Mouse (Mus musculus) kidney, adult 2 months (tissue): ENCODE data around the gene Get4. TPM values are rescaled to one million over a fixed set of nuclear protein-coding genes. Genes with fewer than 3 reads are reported as not detected.
A peak's percentile ranks its signal among the peaks of the same experiment; 100 is the strongest.

Experiments used
- DNase-seq: peaks from one replicate; pipeline ENCODE4 v3.0.0; 2021
- H3K27ac ChIP-seq: fragments of 200-500 bp; 2 replicates; pipeline ENCODE4 v1.5.1; 2012; ENCODE audit warnings: low read depth, low read length, control low read depth, inconsistent platforms; ENCODE audit not compliant: insufficient read depth
- H3K27me3 ChIP-seq: fragments of 200-500 bp; replicated peaks from 2 replicates; pipeline ENCODE4 v1.6.1; 2012; ENCODE audit warnings: mild to moderate bottlenecking, moderate library complexity, low read length, inconsistent platforms; ENCODE audit not compliant: control insufficient read depth, insufficient read depth
- H3K36me3 ChIP-seq: fragments of 200-500 bp; 2 replicates; pipeline ENCODE4 v1.6.1; 2012; ENCODE audit warnings: mild to moderate bottlenecking, moderate library complexity, low read length, inconsistent platforms; ENCODE audit not compliant: control insufficient read depth, insufficient read depth
- H3K4me1 ChIP-seq: fragments of 200-500 bp; 2 replicates; pipeline ENCODE4 v1.6.1; 2011; ENCODE audit warnings: low read length; ENCODE audit not compliant: control insufficient read depth, insufficient read depth
- H3K4me3 ChIP-seq: fragments of 200-500 bp; 2 replicates; pipeline ENCODE4 v1.5.1; 2011; ENCODE audit warnings: mild to moderate bottlenecking, low read depth, low read length, control low read depth; ENCODE audit not compliant: insufficient read depth
- CTCF ChIP-seq: fragments of 200-500 bp; conservative IDR thresholded peaks from 2 replicates; pipeline ENCODE4 v1.5.1; 2011; ENCODE audit warnings: low read depth, mild to moderate bottlenecking, control low read depth, low read length, moderate library complexity, mixed read lengths; ENCODE audit not compliant: insufficient read depth, insufficient read length
- POLR2A ChIP-seq: fragments of 200-500 bp; IDR thresholded peaks from one replicate; pipeline ENCODE4 v1.6.1; 2011; ENCODE audit warnings: low read depth, low read length, control low read depth
- WGBS: fragments of 180-500 bp; shearing (Covaris S2); methylation state at CpG from one replicate; pipeline ENCODE4 v1.1.7; 2018; 5-methylcytosine and 5-hydroxymethylcytosine counted together
- polyA plus RNA-seq: library from polyadenylated mRNA; depleted of rRNA; stranded (reverse); fragments of >200 nt; gene quantifications from 2 replicates; pipeline ENCODE4 v1.2.3, GENCODE M21; 2012

The Get4 gene
- polyA plus RNA-seq, 1 experiment = 79.3 TPM

GRCm38 (mm10) chr5:139290467-139291259 lies 38.5 kb downstream of the Get4 start:
- 82% methylated on average over 12 of the region's 12 CpGs for WGBS
- H3K4me3 ChIP-seq = no peak overlapping the region
- H3K4me1 ChIP-seq = no peaks in the 10 kb centered on the region
- no peaks in the 10 kb centered on the region for H3K27me3 ChIP-seq
- DNase-seq = no peak
- TF ChIP-seq POLR2A (no peak), CTCF (no peak)
- no peaks in the 10 kb centered on the region for H3K36me3 ChIP-seq
- no peak overlapping the region for H3K27ac ChIP-seq

GRCm38 (mm10) chr5:139291811-139292560 lies 39.9 kb downstream of the Get4 start:
- peak; percentile 77 for DNase-seq

GRCm38 (mm10) chr5:139294089-139294488 lies 42.0 kb downstream of the Get4 start:
- H3K4me1 ChIP-seq = no peaks in the 10 kb centered on the region
- 77% methylated on average over 2 of the region's 2 CpGs for WGBS
- H3K36me3 ChIP-seq = no peaks in the 10 kb centered on the region
- TF ChIP-seq CTCF (no peak), POLR2A (no peak)
- H3K27me3 ChIP-seq = no peaks in the 10 kb centered on the region
- no peak overlapping the region for H3K27ac ChIP-seq
- H3K4me3 ChIP-seq = no peak overlapping the region
- no peak for DNase-seq

More at GRCm38 (mm10) chr5:139291811-139292560, 39.9 kb downstream of the Get4 start:
- Histone ChIP-seq H3K4me1 (no peaks in the 10 kb centered on the region), H3K27me3 (no peaks in the 10 kb centered on the region), H3K4me3 (no peak overlapping the region), H3K36me3 (no peaks in the 10 kb centered on the region), H3K27ac (no peak overlapping the region)
- no peak for TF ChIP-seq CTCF
- no peak for TF ChIP-seq POLR2A
- 71% methylated on average over 6 of the region's 6 CpGs for WGBS

GRCm38 (mm10) chr5:139297092-139297491 lies 45.0 kb downstream of the Get4 start:
- H3K27ac ChIP-seq = no peak overlapping the region
- peaks cover 1% of the 10 kb centered on the region; the same call in 1 of the 2 replicates for H3K4me1 ChIP-seq
- no peaks in the 10 kb centered on the region for H3K36me3 ChIP-seq
- no peaks in the 10 kb centered on the region for H3K27me3 ChIP-seq
- TF ChIP-seq CTCF (no peak), POLR2A (no peak)
- WGBS = 73% methylated on average over 10 of the region's 10 CpGs
- no peak overlapping the region for H3K4me3 ChIP-seq
- DNase-seq = no peak

GRCm38 (mm10) chr5:139297745-139298144 lies 45.6 kb downstream of the Get4 start:
- 73% methylated on average over 5 of the region's 5 CpGs for WGBS
- Histone ChIP-seq H3K36me3 (no peaks in the 10 kb centered on the region), H3K4me1 (peaks cover 5% of the 10 kb centered on the region; the same call in 1 of the 2 replicates), H3K4me3 (no peak overlapping the region), H3K27ac (no peak overlapping the region), H3K27me3 (no peaks in the 10 kb centered on the region)
- TF ChIP-seq POLR2A (no peak), CTCF (no peak)
- DNase-seq = no peak

- DNase-seq = peak; percentile 25
- H3K27ac ChIP-seq = no peak overlapping the region
- peaks cover 9% of the 10 kb centered on the region for H3K4me1 ChIP-seq
- TF ChIP-seq CTCF (no peak), POLR2A (no peak)
- H3K27me3 ChIP-seq = no peaks in the 10 kb centered on the region
- H3K4me3 ChIP-seq = no peak overlapping the region
- WGBS = 67% methylated on average over 6 of the region's 6 CpGs
- H3K36me3 ChIP-seq = no peaks in the 10 kb centered on the region
Measured at GRCm38 (mm10) chr5:139302101-139302500, 50.0 kb downstream of the Get4 start.

- 58% methylated on average over 9 of the region's 9 CpGs for WGBS
- H3K4me3 ChIP-seq = no peak overlapping the region
- H3K27me3 ChIP-seq = no peaks in the 10 kb centered on the region
- TF ChIP-seq POLR2A = no peak
- TF ChIP-seq CTCF = no peak
- DNase-seq = peak; percentile 56
- H3K27ac ChIP-seq = peak overlapping the region; percentile 8
- no peaks in the 10 kb centered on the region for H3K36me3 ChIP-seq
- peaks cover 9% of the 10 kb centered on the region for H3K4me1 ChIP-seq
Measured at GRCm38 (mm10) chr5:139303646-139304061, 51.5 kb downstream of the Get4 start.
